Mouse (Mus musculus) urinary bladder, postnatal 14 days (tissue): ENCODE results near the gene Tubgcp4.
"Not testable (repeated sequence)": the region's sequence is repeated elsewhere in the genome, so short reads cannot be mapped to it uniquely, and the experiment has no call there.

ENCODE experiments used
- DNase-seq: peaks from one replicate; pipeline ENCODE4 v3.0.0; 2021; ENCODE audit warnings: low spot score

The Tubgcp4 gene

GRCm38 (mm10) chr2:121170481-121170971 lies at the start of gene Tubgcp4:
Tubgcp4 (plus strand) TSS chr2:121170654.
- peak; percentile 50 for DNase-seq

- DNase-seq = not testable (repeated sequence)
Measured at GRCm38 (mm10) chr2:121126302-121126701, 44.2 kb upstream of the Tubgcp4 start.

- DNase-seq = no peak
Measured at GRCm38 (mm10) chr2:121127536-121127935, 42.9 kb upstream of the Tubgcp4 start.

DNA sequence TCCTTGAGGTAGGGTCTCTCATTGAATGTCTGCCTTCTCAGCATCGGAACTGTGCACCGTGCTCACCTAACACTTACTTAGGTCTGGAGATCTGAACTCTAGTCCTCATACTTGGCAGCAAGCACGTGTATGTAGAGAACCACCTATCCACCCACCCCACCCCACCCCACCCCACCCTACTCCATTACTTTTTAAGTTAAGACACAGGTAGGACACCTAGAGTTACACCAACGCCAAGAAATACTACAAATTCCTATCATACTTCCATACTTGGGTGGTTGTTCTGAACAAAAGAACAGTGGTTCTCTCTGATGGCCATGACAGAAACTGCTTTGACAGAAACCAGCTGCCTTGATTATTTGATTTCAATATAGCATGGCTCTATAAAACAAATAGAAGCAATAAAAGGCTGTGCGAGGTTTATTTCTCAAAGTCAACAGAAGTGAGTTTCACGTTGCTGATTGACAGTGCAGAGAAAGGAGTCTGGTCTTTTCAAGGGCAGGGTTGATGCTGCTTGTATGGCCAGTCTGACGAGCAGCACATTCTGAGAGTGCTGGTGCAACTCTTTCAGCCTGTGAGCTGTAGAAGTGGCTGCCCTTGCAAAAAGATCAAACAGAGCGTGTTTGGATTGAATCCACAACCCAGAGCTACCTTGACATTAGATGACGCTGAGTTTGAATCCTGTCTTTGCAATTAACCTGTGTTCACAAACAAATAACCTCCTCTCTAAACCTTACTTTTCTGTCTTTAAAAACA lies 41.4 kb upstream of the Tubgcp4 start:
- no peak for DNase-seq

- DNase-seq = no peak
Measured at GRCm38 (mm10) chr2:121132822-121133221, 37.6 kb upstream of the Tubgcp4 start.

- no peak for DNase-seq
Measured at GRCm38 (mm10) chr2:121137371-121137770, 33.1 kb upstream of the Tubgcp4 start.

DNA sequence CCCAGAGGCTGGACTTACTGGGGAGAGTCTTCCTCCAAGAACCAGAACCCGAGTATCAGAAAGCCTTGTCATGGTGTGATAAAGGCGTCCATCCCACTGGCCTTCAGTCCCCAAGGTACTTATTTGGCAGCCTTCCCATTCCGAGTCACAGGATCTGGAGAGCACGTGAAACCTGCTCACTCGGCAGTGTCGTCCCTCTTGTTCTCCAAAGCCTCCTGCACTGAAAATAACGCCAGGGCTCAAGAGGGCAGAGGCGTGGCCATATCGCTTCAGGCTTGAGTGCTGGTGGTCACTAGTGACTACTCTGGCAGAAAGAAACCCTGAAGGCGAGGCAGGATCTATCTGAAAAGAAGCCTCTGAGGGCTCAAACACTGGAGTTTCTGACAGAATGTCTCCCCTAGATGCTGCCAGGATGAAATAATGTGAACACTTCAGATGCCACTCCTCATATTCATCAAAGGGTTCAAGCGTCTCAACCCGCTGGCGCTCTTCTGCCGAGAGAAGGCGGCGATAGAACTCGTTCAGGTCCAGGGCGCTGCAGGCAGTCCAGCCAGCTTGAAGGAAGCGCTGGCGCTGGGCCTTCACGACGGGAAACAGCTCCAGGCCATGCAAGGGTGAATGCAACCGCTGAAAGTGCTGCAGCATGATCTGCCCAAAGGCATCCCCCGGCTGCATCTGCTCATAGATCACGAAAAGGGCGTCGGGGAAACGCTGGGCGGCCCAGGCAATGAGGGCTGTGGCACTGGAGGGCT lies 31.0 kb upstream of the Tubgcp4 start:
- DNase-seq = peak; percentile 22

DNA sequence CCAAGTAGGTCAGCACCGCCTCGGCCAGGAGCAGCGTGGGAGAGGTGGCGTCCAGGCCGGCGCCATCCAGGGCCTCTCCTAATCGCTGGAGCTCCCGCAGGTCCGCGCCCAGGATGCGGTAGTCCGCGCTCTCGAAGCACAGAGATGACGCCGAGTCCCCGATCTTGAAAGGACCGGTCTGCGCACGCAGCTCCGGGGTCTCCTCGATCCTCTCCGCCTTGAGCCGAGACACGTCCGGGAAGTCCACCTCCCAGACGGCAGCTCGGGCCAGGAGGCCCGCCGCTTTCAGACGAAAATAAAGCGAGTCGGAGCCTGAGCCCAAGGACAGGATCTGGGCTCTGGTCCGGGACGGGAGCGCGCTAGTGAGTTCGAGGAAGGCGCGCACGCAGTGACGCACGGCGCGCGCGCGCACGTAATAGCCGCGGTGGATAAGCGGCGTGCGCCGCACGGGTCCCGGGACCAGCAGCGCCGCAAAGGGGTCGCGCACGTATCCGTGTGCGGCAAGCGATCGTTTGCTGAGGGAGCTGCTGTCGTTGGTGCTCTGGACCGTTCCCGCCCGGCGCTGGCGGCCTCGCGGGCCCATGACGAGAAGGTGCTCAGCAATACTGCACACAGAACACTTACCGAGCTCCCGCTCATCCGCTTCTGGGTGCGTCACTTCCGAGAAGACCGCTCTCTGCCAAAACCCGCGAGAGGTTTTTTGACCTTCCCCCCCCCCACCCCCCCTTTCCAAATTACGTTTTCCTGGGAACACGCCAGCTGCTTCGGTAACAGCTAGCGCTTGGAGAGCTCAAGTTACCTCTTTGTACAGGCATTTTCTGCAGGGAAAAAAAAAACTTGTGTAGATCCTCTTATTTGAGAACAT lies 30.2 kb upstream of the Tubgcp4 start, which contains the start of the genes Adal and Lcmt2:
Adal (plus strand) TSS at position 411 of the 865 bp plus-strand sequence.
Lcmt2 (minus strand) TSS at position 636 of the 865 bp plus-strand sequence.
- peak; percentile 89 for DNase-seq

- DNase-seq = no peak
Measured at GRCm38 (mm10) chr2:121141216-121142035, 29.0 kb upstream of the Tubgcp4 start.

DNA sequence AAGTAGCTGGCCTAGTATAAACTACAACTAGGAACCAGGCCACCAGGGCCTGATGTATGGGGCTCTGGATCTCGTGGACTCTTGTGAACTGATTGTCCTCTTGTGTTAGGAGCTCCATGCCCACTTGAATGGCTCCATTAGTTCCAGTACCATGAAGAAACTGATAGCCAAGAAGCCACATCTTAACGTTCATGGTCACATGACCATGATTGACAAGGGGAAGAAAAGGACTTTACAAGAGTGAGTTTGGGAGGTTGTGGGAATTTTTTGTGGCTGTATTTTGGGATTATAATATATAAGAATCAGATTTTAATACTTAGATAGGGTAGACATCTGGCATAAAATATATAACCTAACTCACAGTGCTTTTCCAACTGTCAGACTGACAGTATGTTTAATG lies 28.0 kb upstream of the Tubgcp4 start:
- no peak for DNase-seq

- DNase-seq = no peak
Measured at GRCm38 (mm10) chr2:121149679-121150078, 20.8 kb upstream of the Tubgcp4 start.

DNA sequence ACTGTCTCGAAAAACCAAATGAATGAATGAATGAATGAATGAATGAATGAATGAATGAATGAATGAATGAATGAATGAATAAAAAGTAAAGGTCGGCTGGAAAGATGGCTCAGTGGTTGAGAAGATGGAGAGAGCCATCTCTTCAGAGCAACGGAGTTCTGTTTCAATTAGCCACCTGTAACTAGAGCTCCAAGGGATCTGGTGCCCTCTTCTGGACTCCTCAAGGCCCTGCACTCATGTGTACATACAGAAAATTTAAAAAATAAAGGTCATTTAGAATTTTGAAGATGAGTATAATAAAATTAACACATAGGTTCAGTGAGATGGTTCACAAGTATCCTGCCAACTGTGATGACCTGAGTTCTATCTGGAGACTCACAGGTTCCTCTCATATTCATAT lies 17.4 kb upstream of the Tubgcp4 start:
- no peak for DNase-seq

DNA sequence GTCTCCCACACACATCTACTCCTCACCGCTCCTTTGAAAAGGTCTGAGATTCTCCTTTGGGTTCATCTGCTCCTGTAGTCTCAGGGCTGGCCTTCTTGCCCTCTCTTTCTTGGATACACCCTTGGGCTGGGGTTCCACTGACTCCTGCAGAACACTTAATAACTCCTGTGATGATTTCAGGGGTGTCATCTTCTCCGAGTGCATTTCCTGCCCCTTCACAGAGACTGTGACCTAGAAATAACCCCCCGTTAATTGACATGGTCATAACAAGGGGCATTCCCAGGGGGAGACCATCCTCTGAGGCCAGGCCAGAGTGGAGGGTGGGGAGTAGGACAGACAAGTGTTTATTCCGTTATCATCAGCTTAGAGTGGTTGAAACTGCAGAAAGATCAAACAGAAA lies 1.3 kb upstream of the Tubgcp4 start:
- DNase-seq = no peak

DNA sequence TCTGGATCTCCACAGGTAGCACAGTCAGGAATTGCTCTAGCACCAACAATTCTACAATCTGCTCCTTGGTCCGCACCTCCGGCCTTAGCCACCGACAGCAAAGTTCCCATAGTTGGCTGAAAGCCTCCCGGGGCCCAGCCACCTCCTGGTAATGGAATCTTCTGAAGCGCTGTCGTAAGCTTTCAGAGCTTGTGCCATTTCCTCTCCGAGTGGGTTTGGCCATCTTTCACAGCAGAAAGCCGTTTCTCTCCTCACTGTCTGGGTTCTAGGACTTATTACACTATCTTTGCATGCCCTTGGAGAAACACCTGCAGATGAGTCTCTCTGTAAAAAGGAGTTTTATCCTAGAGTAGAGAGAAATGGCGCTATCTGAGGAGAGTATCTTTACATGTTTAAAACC lies 552 bp upstream of the Tubgcp4 start:
- peak; percentile 34 for DNase-seq

DNA sequence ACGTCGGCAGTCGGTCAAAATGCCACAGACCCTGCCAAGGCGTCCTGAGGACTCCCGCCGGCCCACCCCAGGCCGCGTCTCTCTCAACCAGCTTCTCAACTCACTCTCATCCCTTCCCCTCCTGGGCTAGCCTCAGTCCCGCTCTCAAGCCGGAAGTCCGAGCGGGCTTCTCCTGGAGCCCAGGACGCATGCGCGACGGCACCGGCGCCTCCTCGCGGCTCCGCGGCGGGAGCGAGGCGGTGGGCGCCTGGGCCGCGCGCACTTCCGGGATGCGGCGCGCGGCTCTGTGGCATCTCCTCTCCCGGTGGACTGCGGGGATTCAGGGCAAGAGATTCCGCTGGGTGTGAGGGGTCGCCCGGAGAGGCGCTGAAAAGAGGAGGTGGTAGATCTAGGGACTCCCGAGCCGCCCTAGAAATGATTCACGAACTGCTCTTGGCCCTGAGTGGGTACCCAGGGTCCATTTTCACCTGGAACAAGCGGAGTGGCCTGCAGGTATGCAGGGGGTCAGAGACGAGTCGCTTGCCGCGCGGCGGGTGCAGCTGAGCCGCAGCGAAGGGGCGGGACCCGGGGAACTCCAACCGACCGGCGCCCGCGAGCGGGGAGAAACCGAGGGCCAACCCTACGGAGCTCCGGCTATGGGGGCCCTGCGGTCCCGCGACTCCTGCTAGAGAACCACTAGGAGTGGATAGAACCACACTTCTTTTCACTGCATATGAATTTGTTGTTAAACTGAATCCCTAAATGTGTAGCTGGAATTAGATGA lies 707 bp downstream of the Tubgcp4 start, which contains the start of gene Zscan29:
Zscan29 (minus strand) TSS at position 146 of the 763 bp plus-strand sequence.
- DNase-seq = peak; percentile 92

GRCm38 (mm10) chr2:121178828-121179479 lies 8.5 kb downstream of the Tubgcp4 start:
- DNase-seq = no peak

GRCm38 (mm10) chr2:121183431-121183830 lies 13.0 kb downstream of the Tubgcp4 start:
- DNase-seq = no peak

DNA sequence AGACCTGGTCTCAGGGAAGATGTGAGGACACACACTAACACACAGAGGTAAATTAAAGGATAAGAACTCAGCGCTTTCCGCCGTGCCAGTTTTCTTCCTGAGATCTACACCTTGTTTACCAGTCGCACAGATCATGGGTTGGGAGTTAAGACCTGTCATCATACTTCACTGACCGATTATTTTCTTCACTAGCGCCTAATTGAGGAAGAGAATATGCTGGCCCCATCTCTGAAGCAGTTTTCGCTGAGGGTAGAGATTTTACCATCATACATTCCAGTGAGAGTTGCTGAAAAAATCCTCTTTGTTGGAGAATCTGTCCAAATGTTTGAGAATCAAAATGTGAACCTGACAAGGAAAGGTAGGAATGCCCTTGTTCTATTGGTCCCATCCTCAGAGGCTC lies 13.7 kb downstream of the Tubgcp4 start:
- DNase-seq = no peak

GRCm38 (mm10) chr2:121188530-121188929 lies 18.1 kb downstream of the Tubgcp4 start:
- no peak for DNase-seq

GRCm38 (mm10) chr2:121195466-121195865 lies 25.0 kb downstream of the Tubgcp4 start:
- DNase-seq = no peak
